Mouse (Mus musculus): ENCODE results near the gene C2. TPM values are rescaled to one million over a fixed set of nuclear protein-coding genes. Genes with fewer than 3 reads are reported as not detected.

C2 gene
- polyA plus RNA-seq, 1 experiment from 2014 or later: 3.2 TPM

GRCm38 (mm10) chr17:34849722-34850516 lies 48.1 kb downstream of the C2 start, which contains the start of the genes Skiv2l and Nelfe:
Gene Skiv2l, minus strand, starts transcription at chr17:34850210.
Gene Nelfe, plus strand, starts transcription at chr17:34850391.
- Histone ChIP-seq H3K4me2 (ENCODE audit: low read depth, low read length) (peak within 1 kb of the TSS; percentile 87), H3K9me3 (ENCODE audit: control insufficient read depth, low read length) (no peaks in the 10 kb centered on the region), H3K27ac (ENCODE audit: low read length) (peak within 1 kb of the TSS; percentile 15; the same call in 1 of the 2 replicates), H3K9ac (ENCODE audit: low read length) (peak within 1 kb of the TSS; percentile 89), H3K27me3 (ENCODE audit: control insufficient read depth, insufficient read depth, low read depth, low read length) (no peaks in the 10 kb centered on the region), H3K36me3 (ENCODE audit: control insufficient read depth, insufficient read depth, low read length) (peaks cover 27% of the 10 kb centered on the region), H3K4me3 (ENCODE audit: low read length) (peak within 1 kb of the TSS; percentile 82), H3K4me1 (replicated peaks; ENCODE audit: control insufficient read depth, insufficient read depth, low read length) (peaks cover 13% of the 10 kb centered on the region)
- under 1% methylated on average over 61 of the region's 65 CpGs for WGBS
- ATAC-seq (ENCODE audit: low read depth): peak; percentile 99

- Histone ChIP-seq H3K27ac (ENCODE audit: low read length) (no peak overlapping the region), H3K4me2 (ENCODE audit: low read depth, low read length) (no peak overlapping the region), H3K36me3 (ENCODE audit: control insufficient read depth, insufficient read depth, low read length) (peaks cover 25% of the 10 kb centered on the region), H3K4me3 (ENCODE audit: low read length) (no peak overlapping the region), H3K9ac (ENCODE audit: low read length) (no peak overlapping the region), H3K4me1 (replicated peaks; ENCODE audit: control insufficient read depth, insufficient read depth, low read length) (peaks cover 13% of the 10 kb centered on the region), H3K9me3 (ENCODE audit: control insufficient read depth, low read length) (no peaks in the 10 kb centered on the region), H3K27me3 (ENCODE audit: control insufficient read depth, insufficient read depth, low read depth, low read length) (no peaks in the 10 kb centered on the region)
- ATAC-seq (ENCODE audit: low read depth): no peak
- whole genome bisulfite sequencing: 89% methylated on average over 7 of the region's 7 CpGs
Measured at GRCm38 (mm10) chr17:34847615-34848014, 50.5 kb downstream of the C2 start.

GRCm38 (mm10) chr17:34847192-34847591 lies 50.9 kb downstream of the C2 start:
- no peaks in the 10 kb centered on the region for H3K9me3 ChIP-seq (ENCODE audit: control insufficient read depth, low read length)
- no peak overlapping the region for H3K4me2 ChIP-seq (ENCODE audit: low read depth, low read length)
- WGBS: 79% methylated on average over 6 of the region's 6 CpGs
- H3K9ac ChIP-seq (ENCODE audit: low read length): no peak overlapping the region
- ATAC-seq (ENCODE audit: low read depth): no peak
- H3K27ac ChIP-seq (ENCODE audit: low read length): no peak overlapping the region
- no peak overlapping the region for H3K4me3 ChIP-seq (ENCODE audit: low read length)
- H3K27me3 ChIP-seq (ENCODE audit: control insufficient read depth, insufficient read depth, low read depth, low read length): no peaks in the 10 kb centered on the region
- peaks cover 13% of the 10 kb centered on the region for H3K4me1 ChIP-seq (replicated peaks; ENCODE audit: control insufficient read depth, insufficient read depth, low read length)
- H3K36me3 ChIP-seq (ENCODE audit: control insufficient read depth, insufficient read depth, low read length): peaks cover 25% of the 10 kb centered on the region

- no peak overlapping the region for H3K4me3 ChIP-seq (ENCODE audit: low read length)
- no peak for ATAC-seq (ENCODE audit: low read depth)
- no peaks in the 10 kb centered on the region for H3K27me3 ChIP-seq (ENCODE audit: control insufficient read depth, insufficient read depth, low read depth, low read length)
- H3K27ac ChIP-seq (ENCODE audit: low read length): no peak overlapping the region
- WGBS: 94% methylated on average over 13 of the region's 13 CpGs
- H3K4me1 ChIP-seq (replicated peaks; ENCODE audit: control insufficient read depth, insufficient read depth, low read length): peaks cover 5% of the 10 kb centered on the region
- no peak overlapping the region for H3K9ac ChIP-seq (ENCODE audit: low read length)
- peaks cover 34% of the 10 kb centered on the region for H3K36me3 ChIP-seq (ENCODE audit: control insufficient read depth, insufficient read depth, low read length)
- H3K4me2 ChIP-seq (ENCODE audit: low read depth, low read length): no peak overlapping the region
- H3K9me3 ChIP-seq (ENCODE audit: control insufficient read depth, low read length): no peaks in the 10 kb centered on the region
Measured at GRCm38 (mm10) chr17:34844884-34845283, 53.2 kb downstream of the C2 start.

- H3K27me3 ChIP-seq (ENCODE audit: control insufficient read depth, insufficient read depth, low read depth, low read length): no peaks in the 10 kb centered on the region
- no peak overlapping the region for H3K4me2 ChIP-seq (ENCODE audit: low read depth, low read length)
- peaks cover 35% of the 10 kb centered on the region for H3K36me3 ChIP-seq (ENCODE audit: control insufficient read depth, insufficient read depth, low read length)
- no peak for ATAC-seq (ENCODE audit: low read depth)
- no peaks in the 10 kb centered on the region for H3K9me3 ChIP-seq (ENCODE audit: control insufficient read depth, low read length)
- no peak overlapping the region for H3K4me3 ChIP-seq (ENCODE audit: low read length)
- peaks cover 13% of the 10 kb centered on the region for H3K4me1 ChIP-seq (replicated peaks; ENCODE audit: control insufficient read depth, insufficient read depth, low read length)
- H3K9ac ChIP-seq (ENCODE audit: low read length): no peak overlapping the region
- WGBS: 81% methylated on average over 6 of the region's 6 CpGs
- no peak overlapping the region for H3K27ac ChIP-seq (ENCODE audit: low read length)
Measured at GRCm38 (mm10) chr17:34840736-34841307, 57.2 kb downstream of the C2 start.

- peaks cover 15% of the 10 kb centered on the region for H3K4me1 ChIP-seq (replicated peaks; ENCODE audit: control insufficient read depth, insufficient read depth, low read length)
- H3K36me3 ChIP-seq (ENCODE audit: control insufficient read depth, insufficient read depth, low read length): peaks cover 29% of the 10 kb centered on the region
- no peak overlapping the region for H3K27ac ChIP-seq (ENCODE audit: low read length)
- H3K9me3 ChIP-seq (ENCODE audit: control insufficient read depth, low read length): no peaks in the 10 kb centered on the region
- WGBS: 85% methylated on average over 7 of the region's 7 CpGs
- H3K27me3 ChIP-seq (ENCODE audit: control insufficient read depth, insufficient read depth, low read depth, low read length): no peaks in the 10 kb centered on the region
- no peak overlapping the region for H3K4me3 ChIP-seq (ENCODE audit: low read length)
- no peak for ATAC-seq (ENCODE audit: low read depth)
- no peak overlapping the region for H3K9ac ChIP-seq (ENCODE audit: low read length)
- no peak overlapping the region for H3K4me2 ChIP-seq (ENCODE audit: low read depth, low read length)
Measured at GRCm38 (mm10) chr17:34838785-34839184, 59.3 kb downstream of the C2 start.

- 33% methylated on average over 43 of the region's 43 CpGs for WGBS
- H3K4me2 ChIP-seq (ENCODE audit: low read depth, low read length): peak overlapping the region; percentile 92
- peaks cover 22% of the 10 kb centered on the region for H3K36me3 ChIP-seq (ENCODE audit: control insufficient read depth, insufficient read depth, low read length)
- peak overlapping the region; percentile 70; the same call in 1 of the 2 replicates for H3K27ac ChIP-seq (ENCODE audit: low read length)
- peaks cover 15% of the 10 kb centered on the region for H3K4me1 ChIP-seq (replicated peaks; ENCODE audit: control insufficient read depth, insufficient read depth, low read length)
- H3K9me3 ChIP-seq (ENCODE audit: control insufficient read depth, low read length): no peaks in the 10 kb centered on the region
- ATAC-seq (ENCODE audit: low read depth): peak; percentile 28; the same call in 1 of the 2 replicates
- H3K9ac ChIP-seq (ENCODE audit: low read length): peak overlapping the region; percentile 81
- H3K27me3 ChIP-seq (ENCODE audit: control insufficient read depth, insufficient read depth, low read depth, low read length): no peaks in the 10 kb centered on the region
- peak overlapping the region; percentile 82 for H3K4me3 ChIP-seq (ENCODE audit: low read length)
Measured at GRCm38 (mm10) chr17:34837464-34838324, 60.4 kb downstream of the C2 start.

- Histone ChIP-seq H3K27ac (ENCODE audit: low read length) (peak within 1 kb of the TSS; percentile 70), H3K36me3 (ENCODE audit: control insufficient read depth, insufficient read depth, low read length) (peaks cover 22% of the 10 kb centered on the region), H3K4me2 (ENCODE audit: low read depth, low read length) (peak within 1 kb of the TSS; percentile 96), H3K27me3 (ENCODE audit: control insufficient read depth, insufficient read depth, low read depth, low read length) (no peaks in the 10 kb centered on the region), H3K9ac (ENCODE audit: low read length) (peak within 1 kb of the TSS; percentile 81), H3K4me1 (replicated peaks; ENCODE audit: control insufficient read depth, insufficient read depth, low read length) (peaks cover 15% of the 10 kb centered on the region), H3K9me3 (ENCODE audit: control insufficient read depth, low read length) (no peaks in the 10 kb centered on the region), H3K4me3 (ENCODE audit: low read length) (peak within 1 kb of the TSS; percentile 82)
- WGBS: under 1% methylated on average over 40 of the region's 40 CpGs
- ATAC-seq (ENCODE audit: low read depth): peak; percentile 95
Measured at GRCm38 (mm10) chr17:34836856-34837221, 61.2 kb downstream of the C2 start, which contains the start of the genes Stk19 and Dxo. Gene Stk19, minus strand, starts transcription at chr17:34836945. Gene Dxo, plus strand, starts transcription at chr17:34837019.
